Mouse (Mus musculus) heart, embryonic 10.5 days (tissue): Measurements from ENCODE around the gene Gmds. TPM values are rescaled to one million over a fixed set of nuclear protein-coding genes. Genes with fewer than 3 reads are reported as not detected.

Source experiments
- DNase-seq: peaks from one replicate; pipeline ENCODE4 v3.0.0-alpha.2; 2017; ENCODE audit warnings: low spot score
- H3K27ac ChIP-seq: fragments of 300-500 bp; sonication (generic); 2 replicates; pipeline ENCODE4 v1.5.1; 2016; ENCODE audit warnings: mild to moderate bottlenecking
- H3K27me3 ChIP-seq: fragments of 300-500 bp; sonication (generic); 2 replicates; pipeline ENCODE4 v1.6.1; 2016; ENCODE audit warnings: mild to moderate bottlenecking; ENCODE audit not compliant: poor library complexity, insufficient read depth, severe bottlenecking
- H3K36me3 ChIP-seq: fragments of 300-500 bp; sonication (generic); 2 replicates; pipeline ENCODE4 v1.6.1; 2016; ENCODE audit warnings: mild to moderate bottlenecking, moderate library complexity
- H3K4me1 ChIP-seq: fragments of 300-500 bp; sonication (generic); 2 replicates; pipeline ENCODE4 v1.6.1; 2016; ENCODE audit warnings: mild to moderate bottlenecking
- H3K4me3 ChIP-seq: fragments of 300-500 bp; sonication (generic); 2 replicates; pipeline ENCODE4 v1.5.1; 2016; ENCODE audit warnings: mild to moderate bottlenecking, moderate library complexity
- H3K9me3 ChIP-seq: fragments of 300-500 bp; sonication (generic); 2 replicates; pipeline ENCODE4 v1.6.1; 2016; ENCODE audit warnings: mild to moderate bottlenecking, moderate library complexity
- WGBS: fragments of 180-500 bp; shearing (Covaris S2); methylation state at CpG from one replicate; pipeline ENCODE4 v1.1.7; 2016; 5-methylcytosine and 5-hydroxymethylcytosine counted together
- polyA plus RNA-seq: library from polyadenylated mRNA; unstranded; fragments of >200 nt; fragmentation: Nextera tagmentation; extraction: Ambion mirVana; gene quantifications from 2 replicates; pipeline ENCODE4 v1.2.1, GENCODE M21; 2016

The Gmds gene
- polyA plus RNA-seq, 1 experiment from 2014 or later = 26.1 TPM

- Histone ChIP-seq H3K36me3 (no peaks in the 10 kb centered on the region), H3K27ac (no peak overlapping the region), H3K4me1 (peaks cover 7% of the 10 kb centered on the region; the same call in 1 of the 2 replicates), H3K27me3 (no peaks in the 10 kb centered on the region), H3K4me3 (no peak overlapping the region), H3K9me3 (no peaks in the 10 kb centered on the region)
- DNase-seq = no peak
- 65% methylated on average over 17 of the region's 17 CpGs for WGBS
Observed at GRCm38 (mm10) chr13:31779281-31779981, 559.1 kb downstream of the Gmds start.

- H3K9me3 ChIP-seq = no peaks in the 10 kb centered on the region
- peaks cover 7% of the 10 kb centered on the region; the same call in 1 of the 2 replicates for H3K4me1 ChIP-seq
- H3K27me3 ChIP-seq = no peaks in the 10 kb centered on the region
- H3K4me3 ChIP-seq = no peak overlapping the region
- no peaks in the 10 kb centered on the region for H3K36me3 ChIP-seq
- no peak for DNase-seq
- no peak overlapping the region for H3K27ac ChIP-seq
- WGBS = 75% methylated on average over 5 of the region's 5 CpGs
Observed at GRCm38 (mm10) chr13:31775762-31776161, 562.8 kb downstream of the Gmds start.

GRCm38 (mm10) chr13:31772882-31773281 lies 565.7 kb downstream of the Gmds start:
- Histone ChIP-seq H3K4me1 (no peaks in the 10 kb centered on the region), H3K36me3 (no peaks in the 10 kb centered on the region), H3K27ac (no peak overlapping the region), H3K9me3 (no peaks in the 10 kb centered on the region), H3K4me3 (no peak overlapping the region), H3K27me3 (no peaks in the 10 kb centered on the region)
- 75% methylated on average over 5 of the region's 5 CpGs for WGBS
- peak; percentile 61 for DNase-seq
